Mouse (Mus musculus): ENCODE results near the gene Ttc6.

Ttc6 gene

GRCm38 (mm10) chr12:57545371-57546241 is 18.3 kb upstream of the Ttc6 start:
- no peak for DNase-seq

GRCm38 (mm10) chr12:57546415-57547201 is 17.3 kb upstream of the Ttc6 start, which contains the start of gene Foxa1:
Gene Foxa1 (minus strand): TSS chr12:57546916.
- DNase-seq: no peak

GRCm38 (mm10) chr12:57547890-57548289 is 16.0 kb upstream of the Ttc6 start:
- DNase-seq: no peak

GRCm38 (mm10) chr12:57548352-57548980 is 15.4 kb upstream of the Ttc6 start:
- DNase-seq: no peak

- DNase-seq: no peak
These were observed 14.8 kb upstream of the Ttc6 start for GRCm38 (mm10) chr12:57548981-57549666.

GRCm38 (mm10) chr12:57549667-57550160 is 14.2 kb upstream of the Ttc6 start:
- no peak for DNase-seq

- no peak for DNase-seq
These were observed 13.6 kb upstream of the Ttc6 start for GRCm38 (mm10) chr12:57550181-57550808.

- DNase-seq: no peak
These were observed 13.0 kb upstream of the Ttc6 start for GRCm38 (mm10) chr12:57550881-57551280.

- DNase-seq: no peak
These were observed 11.6 kb upstream of the Ttc6 start for GRCm38 (mm10) chr12:57552286-57552685.

GRCm38 (mm10) chr12:57554091-57554490 is 9.8 kb upstream of the Ttc6 start:
- no peak for DNase-seq

- no peak for DNase-seq
These were observed 7.9 kb downstream of the Ttc6 start for GRCm38 (mm10) chr12:57571773-57572172.

- DNase-seq: no peak
These were observed 8.5 kb downstream of the Ttc6 start for GRCm38 (mm10) chr12:57572415-57572814.

GRCm38 (mm10) chr12:57575931-57576628 is 12.2 kb downstream of the Ttc6 start:
- DNase-seq: peak in 1 of 2 experiments; percentile 2

- no peak for DNase-seq
These were observed 43.7 kb downstream of the Ttc6 start for GRCm38 (mm10) chr12:57607624-57608023.

- DNase-seq: no peak
These were observed 51.2 kb downstream of the Ttc6 start for GRCm38 (mm10) chr12:57615137-57615536.

GRCm38 (mm10) chr12:57622030-57622429 is 58.1 kb downstream of the Ttc6 start:
- DNase-seq: no peak

GRCm38 (mm10) chr12:57623264-57623663 is 59.4 kb downstream of the Ttc6 start:
- DNase-seq: no peak

- DNase-seq: no peak
These were observed 60.2 kb downstream of the Ttc6 start for GRCm38 (mm10) chr12:57624011-57624608.

- no peak for DNase-seq
These were observed 86.1 kb downstream of the Ttc6 start for GRCm38 (mm10) chr12:57650011-57650410.

GRCm38 (mm10) chr12:57650677-57651076 is 86.8 kb downstream of the Ttc6 start:
- peak in 1 of 2 experiments; percentile 2 for DNase-seq

All from kidney, adult 8-10 months (tissue).